Mouse (Mus musculus) lung, postnatal 0 days (tissue): ENCODE measurements around the gene Mier3.

Source experiments
- CTCF ChIP-seq: IDR thresholded peaks from 2 replicates; pipeline ENCODE4 v1.5.1; 2016; ENCODE audit warnings: antibody characterized with exemption, mild to moderate bottlenecking
- EP300 ChIP-seq: IDR thresholded peaks from 2 replicates; pipeline ENCODE4 v1.6.1; 2016; ENCODE audit warnings: antibody characterized with exemption, mild to moderate bottlenecking, control low read depth

GRCm38 (mm10) chr13:111640319-111640718 lies 40.5 kb upstream of the Mier3 start:
- TF ChIP-seq CTCF (no peak), EP300 (no peak)
